In the genomic region with DNA sequence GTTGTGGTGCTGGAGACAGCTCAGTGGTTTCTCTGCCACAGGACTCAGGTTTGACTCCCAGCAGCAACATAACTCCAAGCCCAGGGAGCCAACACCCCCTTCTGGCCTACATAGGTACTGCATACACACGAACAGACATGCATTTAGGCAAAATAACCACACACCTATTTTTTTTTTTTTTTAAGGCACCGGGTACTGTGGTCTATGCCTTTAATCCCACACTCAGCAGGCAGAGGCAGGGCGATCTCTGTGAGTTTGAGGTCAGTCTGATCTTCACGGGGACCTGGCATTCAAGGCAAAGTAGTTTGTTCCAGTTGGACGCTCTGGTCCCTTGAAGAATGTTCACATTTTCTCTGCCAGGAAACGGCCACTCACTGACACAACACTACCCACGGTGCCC, we compare ENCODE assay signal across 8 mouse cellular contexts. TPM values are rescaled to one million over a fixed set of nuclear protein-coding genes. Genes with fewer than 3 reads are reported as not detected.
DNase-seq lines count a peak whose midpoint lies in the region; TF ChIP-seq lines count a peak whose summit lies in the region.
"Had no signal": no experiment of that assay in that cellular context is flagged by ENCODE, and none has a peak within 500 bp of the region (broad histone marks: within the 10 kb centered on the region; RNA-seq: fewer than 3 reads in every experiment).

No protein-coding gene starts in this region.

- TF ChIP-seq CTCF in layer of hippocampus, adult 2 months (conservative IDR thresholded peaks at IDR 0.05) = peak; percentile 65

- DNase-seq in layer of hippocampus, adult 2 months (ENCODE audit: low spot score in 2 of 2) = no peak
- no peak for DNase-seq in layer of hippocampus, adult 9-10 months (ENCODE audit: low spot score)
- DNase-seq in MEL-GATA-1-ER (ENCODE audit: extremely low read depth, low read depth) = peak; percentile 65
- DNase-seq in embryo, embryonic 10.5 days (ENCODE audit: low spot score) = peak; percentile 33
- DNase-seq in retina, postnatal 7 days (ENCODE audit: low read depth, low spot score) = peak; percentile 20
- DNase-seq in ovary, postnatal 10 days (ENCODE audit: low spot score) = no peak
- no peak for DNase-seq in left cerebral cortex, adult 18-20 months (ENCODE audit: low spot score in 2 of 2)

- no peak overlapping the region for H3K4me3 ChIP-seq in layer of hippocampus, adult 2 months

- no peak overlapping the region for H3K27ac ChIP-seq in layer of hippocampus, adult 2 months
- H3K27ac ChIP-seq: macrophage had no signal

RNA-seq across cellular contexts. Expression of gene Kyat1, which starts 2.2 kb away (rescaled TPM):
- 10 to 100 TPM; 15.7 to 17.0 TPM for total RNA-seq in layer of hippocampus, adult 2 months (2021)
- total RNA-seq in left cerebral cortex, adult 18-20 months (2021) = 10 to 100 TPM; 13.9 to 14.1 TPM

RNA-seq across cellular contexts. Expression of gene Spout1, which starts 25.2 kb away (rescaled TPM):
- total RNA-seq in layer of hippocampus, adult 2 months (2021) = 10 to 100 TPM; 35.4 to 40.0 TPM
- total RNA-seq in left cerebral cortex, adult 18-20 months (2021) = 10 to 100 TPM; 32.5 to 33.9 TPM

RNA-seq across cellular contexts. Expression of gene Endog, which starts 32.1 kb away (rescaled TPM):
- total RNA-seq in layer of hippocampus, adult 2 months (2021) = 10 to 100 TPM; 17.6 to 24.1 TPM
- 10 to 100 TPM; 19.3 to 23.3 TPM for total RNA-seq in left cerebral cortex, adult 18-20 months (2021)

RNA-seq across cellular contexts. Expression of gene Lrrc8a, which starts 34.1 kb away (rescaled TPM):
- 10 to 100 TPM; 56.8 to 59.3 TPM for total RNA-seq in layer of hippocampus, adult 2 months (2021)
- 10 to 100 TPM; 58.2 to 62.6 TPM for total RNA-seq in left cerebral cortex, adult 18-20 months (2021)

RNA-seq across cellular contexts. Expression of gene Gm28035, which starts 36.9 kb away (rescaled TPM):
- 10 to 100 TPM in 1 of 2 experiments, 1 to 10 TPM in 1; 8.7 to 10.9 TPM for total RNA-seq in layer of hippocampus, adult 2 months (2021)
- 10 to 100 TPM in 1 of 2 experiments, 1 to 10 TPM in 1; 9.5 to 10.3 TPM for total RNA-seq in left cerebral cortex, adult 18-20 months (2021)

Comparison
In these comparisons a context has a peak if more than half of its experiments do, and no peak if none do; other contexts are left out.
1. DNase-seq: peak in MEL-GATA-1-ER (single experiment), embryo, embryonic 10.5 days (single experiment) and retina, postnatal 7 days (single experiment); none in layer of hippocampus, adult 2 months (0 of 2), layer of hippocampus, adult 9-10 months (single experiment), ovary, postnatal 10 days (single experiment) and left cerebral cortex, adult 18-20 months (0 of 2).